Mouse (Mus musculus): ENCODE measurements around the gene Rtl8b. TPM values are rescaled to one million over a fixed set of nuclear protein-coding genes. Genes with fewer than 3 reads are reported as not detected.

Gene Rtl8b
- total RNA-seq, 2 experiments from 2014 or later, result 88.7 to 116 TPM

Other genes starting within 250 kb of the Rtl8b start
- not detected for gene Etd, start 235.5 kb downstream of the Rtl8b start, total RNA-seq (2021)
- gene Rtl8c, start 62.4 kb downstream of the Rtl8b start, total RNA-seq (2021), result 10 to 100 TPM; 13.9 to 18.3 TPM
- gene Gm14597, start 61.4 kb downstream of the Rtl8b start, total RNA-seq (2021), result not detected
- gene Rtl8a, start 26.7 kb downstream of the Rtl8b start, total RNA-seq (2021), result 100 to 1,000 TPM; 146 to 167 TPM
- not detected for gene 4930502E18Rik, start 54.4 kb upstream of the Rtl8b start, total RNA-seq (2021)
- gene 1700013H16Rik, start 87.4 kb upstream of the Rtl8b start, total RNA-seq (2021), result not detected
- gene Zfp36l3, start 106.0 kb upstream of the Rtl8b start, total RNA-seq (2021), result not detected
- 1 to 10 TPM; 1.2 to 2.0 TPM for gene Xlr, start 127.3 kb upstream of the Rtl8b start, total RNA-seq (2021)